Mouse (Mus musculus) embryonic facial prominence, embryonic 12.5 days (tissue): ENCODE results near the gene Psmb6. TPM values are rescaled to one million over a fixed set of nuclear protein-coding genes. Genes with fewer than 3 reads are reported as not detected.
"Not testable (repeated sequence)": the region's sequence is repeated elsewhere in the genome, so short reads cannot be mapped to it uniquely, and the experiment has no call there.

Experiments
- ATAC-seq: fragments of 200-750 bp; cut with Nextera tagmentation; 2 replicates; pipeline ENCODE4 v1.8.0; 2017; ENCODE audit not compliant: insufficient number of reproducible peaks, insufficient read depth, low FRiP score, low TSS enrichment
- H3K27ac ChIP-seq: fragments of 300-500 bp; sonication (generic); 2 replicates; pipeline ENCODE4 v1.5.1; 2016; ENCODE audit warnings: mild to moderate bottlenecking
- H3K27me3 ChIP-seq: fragments of 300-500 bp; sonication (generic); 2 replicates; pipeline ENCODE4 v1.6.1; 2016; ENCODE audit warnings: mild to moderate bottlenecking, moderate library complexity
- H3K36me3 ChIP-seq: fragments of 300-500 bp; sonication (generic); 2 replicates; pipeline ENCODE4 v1.6.1; 2016; ENCODE audit warnings: mild to moderate bottlenecking
- H3K4me1 ChIP-seq: fragments of 300-500 bp; sonication (generic); 2 replicates; pipeline ENCODE4 v1.6.1; 2016
- H3K4me2 ChIP-seq: fragments of 300-500 bp; sonication (generic); replicated peaks from 2 replicates; pipeline ENCODE4 v1.6.1; 2016; ENCODE audit warnings: mild to moderate bottlenecking, moderate library complexity
- H3K4me3 ChIP-seq: fragments of 300-500 bp; sonication (generic); 2 replicates; pipeline ENCODE4 v1.5.1; 2016; ENCODE audit warnings: mild to moderate bottlenecking
- H3K9ac ChIP-seq: fragments of 300-500 bp; sonication (generic); 2 replicates; pipeline ENCODE4 v1.6.1; 2016; ENCODE audit warnings: mild to moderate bottlenecking, moderate library complexity
- H3K9me3 ChIP-seq: fragments of 300-500 bp; sonication (generic); 2 replicates; pipeline ENCODE4 v1.6.1; 2016; ENCODE audit warnings: mild to moderate bottlenecking, moderate library complexity
- WGBS: fragments of 180-500 bp; shearing (Covaris S2); methylation state at CpG from one replicate; pipeline ENCODE4 v1.1.7; 2016; 5-methylcytosine and 5-hydroxymethylcytosine counted together
- polyA plus RNA-seq: library from polyadenylated mRNA; unstranded; fragments of >200 nt; fragmentation: Nextera tagmentation; extraction: Ambion mirVana; gene quantifications from 2 replicates; pipeline ENCODE4 v1.2.1, GENCODE M21; 2016

Gene Psmb6
- polyA plus RNA-seq, 1 experiment from 2014 or later: 784 TPM

- WGBS: 8% methylated on average over 19 of the region's 19 CpGs
- H3K27ac ChIP-seq: no peak overlapping the region
Observed at GRCm38 (mm10) chr11:70509753-70510564, 15.2 kb upstream of the Psmb6 start.

GRCm38 (mm10) chr11:70511242-70511641 is 13.9 kb upstream of the Psmb6 start:
- Histone ChIP-seq H3K36me3 (no peaks in the 10 kb centered on the region), H3K4me1 (peaks cover 3% of the 10 kb centered on the region; the same call in 1 of the 2 replicates), H3K27me3 (peaks cover 2% of the 10 kb centered on the region; the same call in 1 of the 2 replicates), H3K4me3 (no peak overlapping the region), H3K4me2 (no peak overlapping the region), H3K9ac (no peak overlapping the region), H3K27ac (no peak overlapping the region), H3K9me3 (no peaks in the 10 kb centered on the region)
- no peak for ATAC-seq
- 72% methylated on average over 2 of the region's 2 CpGs for WGBS

More at GRCm38 (mm10) chr11:70509753-70510564, 15.2 kb upstream of the Psmb6 start:
- H3K4me1 ChIP-seq: peaks cover 3% of the 10 kb centered on the region; the same call in 1 of the 2 replicates
- peak overlapping the region; percentile 43 for H3K4me2 ChIP-seq
- H3K36me3 ChIP-seq: no peaks in the 10 kb centered on the region
- no peak for ATAC-seq
- peaks cover 5% of the 10 kb centered on the region for H3K27me3 ChIP-seq
- no peak overlapping the region for H3K9ac ChIP-seq
- 0 out of 2 replicates have a peak overlapping the region, but pooled peaks have one; percentile 9 for H3K4me3 ChIP-seq
- H3K9me3 ChIP-seq: no peaks in the 10 kb centered on the region

- H3K4me1 ChIP-seq: peaks cover 3% of the 10 kb centered on the region; the same call in 1 of the 2 replicates
- no peaks in the 10 kb centered on the region for H3K36me3 ChIP-seq
- no peak overlapping the region for H3K9ac ChIP-seq
- no peaks in the 10 kb centered on the region for H3K9me3 ChIP-seq
- H3K27ac ChIP-seq: no peak overlapping the region
- 88% methylated on average over 7 of the region's 7 CpGs for WGBS
- H3K27me3 ChIP-seq: peaks cover 2% of the 10 kb centered on the region; the same call in 1 of the 2 replicates
- H3K4me3 ChIP-seq: no peak overlapping the region
- no peak for ATAC-seq
- no peak overlapping the region for H3K4me2 ChIP-seq
Observed at GRCm38 (mm10) chr11:70511825-70512224, 13.3 kb upstream of the Psmb6 start.

GRCm38 (mm10) chr11:70512709-70513342 is 12.3 kb upstream of the Psmb6 start:
- H3K4me1 ChIP-seq: peaks cover 3% of the 10 kb centered on the region; the same call in 1 of the 2 replicates
- WGBS: 68% methylated on average over 7 of the region's 7 CpGs
- H3K27ac ChIP-seq: no peak overlapping the region
- no peaks in the 10 kb centered on the region for H3K9me3 ChIP-seq
- no peak overlapping the region for H3K4me3 ChIP-seq
- peaks cover 2% of the 10 kb centered on the region; the same call in 1 of the 2 replicates for H3K27me3 ChIP-seq
- H3K9ac ChIP-seq: no peak overlapping the region
- no peak for ATAC-seq
- no peak overlapping the region for H3K4me2 ChIP-seq
- no peaks in the 10 kb centered on the region for H3K36me3 ChIP-seq

- Histone ChIP-seq H3K9ac (no peak overlapping the region), H3K27me3 (peaks cover 2% of the 10 kb centered on the region; the same call in 1 of the 2 replicates), H3K4me2 (no peak overlapping the region), H3K9me3 (no peaks in the 10 kb centered on the region), H3K27ac (no peak overlapping the region), H3K4me1 (peaks cover 3% of the 10 kb centered on the region; the same call in 1 of the 2 replicates), H3K36me3 (no peaks in the 10 kb centered on the region), H3K4me3 (no peak overlapping the region)
- WGBS: 45% methylated on average over 11 of the region's 11 CpGs
- no peak for ATAC-seq
Observed at GRCm38 (mm10) chr11:70513520-70513919, 11.6 kb upstream of the Psmb6 start.

GRCm38 (mm10) chr11:70514288-70514687 is 10.9 kb upstream of the Psmb6 start, which contains the start of gene Vmo1:
Gene Vmo1, minus strand, starts transcription at chr11:70514616.
- no peaks in the 10 kb centered on the region for H3K36me3 ChIP-seq
- ATAC-seq: no peak
- H3K9me3 ChIP-seq: no peaks in the 10 kb centered on the region
- no peaks in the 10 kb centered on the region for H3K27me3 ChIP-seq
- no peak within 1 kb of the TSS for H3K4me3 ChIP-seq
- H3K27ac ChIP-seq: no peak within 1 kb of the TSS
- no peak within 1 kb of the TSS for H3K4me2 ChIP-seq
- no peak within 1 kb of the TSS for H3K9ac ChIP-seq
- H3K4me1 ChIP-seq: peaks cover 3% of the 10 kb centered on the region; the same call in 1 of the 2 replicates
- WGBS: 86% methylated on average over 7 of the region's 7 CpGs

- Histone ChIP-seq H3K27me3 (no peaks in the 10 kb centered on the region), H3K4me2 (no peak overlapping the region), H3K4me3 (no peak overlapping the region), H3K4me1 (0 out of 2 replicates have a peak, but pooled peaks cover 6% of the 10 kb centered on the region), H3K9ac (no peak overlapping the region), H3K36me3 (no peaks in the 10 kb centered on the region), H3K27ac (no peak overlapping the region), H3K9me3 (no peaks in the 10 kb centered on the region)
- WGBS: 23% methylated on average over 2 of the region's 2 CpGs
- no peak for ATAC-seq
Observed at GRCm38 (mm10) chr11:70516352-70516751, 8.8 kb upstream of the Psmb6 start.

- Histone ChIP-seq H3K4me1 (0 out of 2 replicates have a peak, but pooled peaks cover 6% of the 10 kb centered on the region), H3K27me3 (no peaks in the 10 kb centered on the region), H3K4me3 (no peak overlapping the region), H3K9me3 (no peaks in the 10 kb centered on the region), H3K36me3 (no peaks in the 10 kb centered on the region), H3K9ac (no peak overlapping the region), H3K4me2 (no peak overlapping the region), H3K27ac (no peak overlapping the region)
- no peak for ATAC-seq
- WGBS: 62% methylated on average over 1 of the region's 1 CpGs
Observed at GRCm38 (mm10) chr11:70518436-70518835, 6.7 kb upstream of the Psmb6 start.

GRCm38 (mm10) chr11:70518923-70519322 is 6.2 kb upstream of the Psmb6 start, which contains the start of gene Gltpd2:
Gene Gltpd2, plus strand, starts transcription at chr11:70519196.
- H3K4me3 ChIP-seq: peak within 1 kb of the TSS; percentile 28
- whole genome bisulfite sequencing: 76% methylated on average over 10 of the region's 10 CpGs
- H3K4me2 ChIP-seq: peak within 1 kb of the TSS; percentile 48
- H3K36me3 ChIP-seq: no peaks in the 10 kb centered on the region
- no peaks in the 10 kb centered on the region for H3K27me3 ChIP-seq
- no peaks in the 10 kb centered on the region for H3K9me3 ChIP-seq
- ATAC-seq: no peak
- peak within 1 kb of the TSS; percentile 44 for H3K9ac ChIP-seq
- 0 out of 2 replicates have a peak within 1 kb of the TSS, but pooled peaks have one; percentile 61 for H3K27ac ChIP-seq
- H3K4me1 ChIP-seq: 0 out of 2 replicates have a peak, but pooled peaks cover 6% of the 10 kb centered on the region

GRCm38 (mm10) chr11:70520178-70520769 is 4.9 kb upstream of the Psmb6 start:
- peak; percentile 41; the same call in 1 of the 2 replicates for ATAC-seq
- H3K4me2 ChIP-seq: peak overlapping the region; percentile 48
- 0 out of 2 replicates have a peak, but pooled peaks cover 6% of the 10 kb centered on the region for H3K4me1 ChIP-seq
- H3K36me3 ChIP-seq: no peaks in the 10 kb centered on the region
- H3K9me3 ChIP-seq: no peaks in the 10 kb centered on the region
- H3K4me3 ChIP-seq: peak overlapping the region; percentile 28
- peak overlapping the region; percentile 61; the same call in 1 of the 2 replicates for H3K27ac ChIP-seq
- 13% methylated on average over 41 of the region's 41 CpGs for WGBS
- H3K9ac ChIP-seq: peak overlapping the region; percentile 44
- no peaks in the 10 kb centered on the region for H3K27me3 ChIP-seq

- H3K36me3 ChIP-seq: peaks cover 26% of the 10 kb centered on the region
- H3K27me3 ChIP-seq, ATAC-seq, H3K27ac ChIP-seq, H3K4me3 ChIP-seq, H3K9ac ChIP-seq, H3K4me2 ChIP-seq, H3K9me3 ChIP-seq: not testable (repeated sequence)
- WGBS: 84% methylated on average over 8 of the region's 8 CpGs
- H3K4me1 ChIP-seq: peaks cover 14% of the 10 kb centered on the region
Observed at GRCm38 (mm10) chr11:70523306-70523989, 1.7 kb upstream of the Psmb6 start.
